Mouse (Mus musculus): Measurements from ENCODE around the gene Tmtc1.

The Tmtc1 gene

GRCm38 (mm10) chr6:148234105-148234828 is 209.9 kb downstream of the Tmtc1 start:
- no peak for DNase-seq

GRCm38 (mm10) chr6:148227542-148227941 is 216.6 kb downstream of the Tmtc1 start:
- no peak for DNase-seq

- no peak for DNase-seq
Observed at GRCm38 (mm10) chr6:148222686-148223085, 221.5 kb downstream of the Tmtc1 start.

- no peak for DNase-seq
Observed at GRCm38 (mm10) chr6:148218235-148219076, 225.7 kb downstream of the Tmtc1 start.

- no peak for DNase-seq
Observed at GRCm38 (mm10) chr6:148216752-148217151, 227.4 kb downstream of the Tmtc1 start.

GRCm38 (mm10) chr6:148214765-148215164 is 229.4 kb downstream of the Tmtc1 start:
- DNase-seq = peak; percentile 52

GRCm38 (mm10) chr6:148211897-148212680 is 232.1 kb downstream of the Tmtc1 start, which contains the start of gene Ergic2:
Ergic2 (minus strand) TSS chr6:148212374.
- DNase-seq = peak; percentile 87

- no peak for DNase-seq
Observed at GRCm38 (mm10) chr6:148211391-148211876, 232.8 kb downstream of the Tmtc1 start.

GRCm38 (mm10) chr6:148207522-148207921 is 236.7 kb downstream of the Tmtc1 start:
- no peak for DNase-seq

- DNase-seq = no peak
Observed at GRCm38 (mm10) chr6:148205134-148205533, 239.1 kb downstream of the Tmtc1 start.

- DNase-seq = no peak
Observed at GRCm38 (mm10) chr6:148199729-148200128, 244.5 kb downstream of the Tmtc1 start.

- DNase-seq = no peak
Observed at GRCm38 (mm10) chr6:148199177-148199576, 245.0 kb downstream of the Tmtc1 start.

GRCm38 (mm10) chr6:148193972-148194701 is 250.1 kb downstream of the Tmtc1 start:
- no peak for DNase-seq

GRCm38 (mm10) chr6:148185694-148186093 is 258.5 kb downstream of the Tmtc1 start:
- DNase-seq = no peak
